Mouse (Mus musculus) midbrain, embryonic 16.5 days (tissue): ENCODE measurements around the gene Sox8. TPM values are rescaled to one million over a fixed set of nuclear protein-coding genes. Genes with fewer than 3 reads are reported as not detected.
A peak's percentile ranks its signal among the peaks of the same experiment; 100 is the strongest.

ENCODE experiments used
- ATAC-seq: fragments of 200-750 bp; cut with Nextera tagmentation; 2 replicates; pipeline ENCODE4 v1.8.0; 2017; ENCODE audit warnings: moderate TSS enrichment
- H3K27ac ChIP-seq: fragments of 300-500 bp; sonication (generic); 2 replicates; pipeline ENCODE4 v1.5.1; 2014; ENCODE audit warnings: mild to moderate bottlenecking, low read length, mixed read lengths
- H3K27me3 ChIP-seq: fragments of 300-500 bp; sonication (generic); 2 replicates; pipeline ENCODE4 v1.6.1; 2014; ENCODE audit warnings: low read depth, low read length, mixed read lengths; ENCODE audit not compliant: control insufficient read depth, insufficient read depth
- H3K36me3 ChIP-seq: fragments of 300-500 bp; sonication (generic); 2 replicates; pipeline ENCODE4 v1.6.1; 2014; ENCODE audit warnings: mild to moderate bottlenecking, low read length, moderate library complexity, mixed read lengths; ENCODE audit not compliant: control insufficient read depth, insufficient read depth
- H3K4me1 ChIP-seq: fragments of 300-500 bp; sonication (generic); 2 replicates; pipeline ENCODE4 v1.6.1; 2014; ENCODE audit warnings: mild to moderate bottlenecking, low read length, mixed read lengths; ENCODE audit not compliant: control insufficient read depth, insufficient read depth
- H3K4me2 ChIP-seq: fragments of 300-500 bp; sonication (generic); 2 replicates; pipeline ENCODE4 v1.6.1; 2014; ENCODE audit warnings: mild to moderate bottlenecking, low read length, mixed read lengths
- H3K4me3 ChIP-seq: fragments of 300-500 bp; sonication (generic); 2 replicates; pipeline ENCODE4 v1.5.1; 2014; ENCODE audit warnings: low read depth, mild to moderate bottlenecking, low read length, moderate library complexity, mixed read lengths
- H3K9ac ChIP-seq: fragments of 300-500 bp; sonication (generic); 2 replicates; pipeline ENCODE4 v1.6.1; 2014; ENCODE audit warnings: low read depth, low read length, mixed read lengths
- H3K9me3 ChIP-seq: fragments of 300-500 bp; sonication (generic); replicated peaks from 2 replicates; pipeline ENCODE4 v1.6.1; 2014; ENCODE audit warnings: mild to moderate bottlenecking, low read length, mixed read lengths; ENCODE audit not compliant: control insufficient read depth, poor library complexity, severe bottlenecking
- WGBS: fragments of 180-500 bp; shearing (Covaris S2); extraction: QIAGEN DNeasy Blood & Tissue Kit; methylation state at CpG from one replicate; pipeline ENCODE4 v1.1.7; 2014; 5-methylcytosine and 5-hydroxymethylcytosine counted together
- polyA plus RNA-seq: library from polyadenylated mRNA; unstranded; fragments of >200 nt; fragmentation: Nextera tagmentation; extraction: Ambion mirVana; gene quantifications from 2 replicates; pipeline ENCODE4 v1.2.1, GENCODE M21; 2015

The Sox8 gene
- polyA plus RNA-seq, 1 experiment from 2014 or later, result 16.2 TPM

DNA sequence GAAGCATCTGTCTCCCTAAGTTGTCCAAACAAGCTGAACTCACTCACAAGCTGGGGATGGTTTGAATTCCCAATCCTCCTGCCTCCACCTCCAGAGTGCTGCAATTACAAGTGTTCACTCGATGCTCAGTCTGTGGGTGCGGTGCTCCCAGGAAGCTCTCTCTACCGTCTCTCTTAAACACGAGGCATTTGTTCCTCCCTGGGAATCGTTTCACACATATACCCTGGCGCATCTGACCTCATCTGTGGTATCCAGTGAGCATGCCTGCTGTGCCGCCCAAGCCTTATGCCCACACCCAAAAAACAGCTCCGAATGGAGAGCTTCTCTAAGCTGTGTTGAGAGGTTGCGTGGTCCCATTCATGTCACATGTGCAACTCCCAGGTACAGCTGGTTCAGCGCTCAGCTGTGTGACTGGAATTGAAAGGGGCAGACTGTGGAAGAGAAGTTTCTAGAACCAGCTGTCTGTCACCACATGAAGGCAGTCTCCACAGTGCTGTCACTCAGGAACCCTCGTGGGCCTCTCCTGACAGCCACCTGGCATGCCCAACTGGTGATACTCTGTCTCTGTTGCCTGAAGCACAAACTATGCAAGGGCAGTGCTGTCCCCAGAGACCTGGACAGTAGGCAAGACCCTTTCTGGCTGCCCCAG, 37.8 kb upstream of the Sox8 start:
- Histone ChIP-seq H3K27ac (peak overlapping the region; percentile 19; the same call in 1 of the 2 replicates), H3K4me3 (no peak overlapping the region), H3K36me3 (no peaks in the 10 kb centered on the region), H3K4me1 (peaks cover 12% of the 10 kb centered on the region; the same call in 1 of the 2 replicates), H3K9ac (no peak overlapping the region), H3K4me2 (no peak overlapping the region), H3K27me3 (no peaks in the 10 kb centered on the region), H3K9me3 (no peaks in the 10 kb centered on the region)
- WGBS, result 88% methylated on average over 11 of the region's 11 CpGs
- ATAC-seq, result no peak

GRCm38 (mm10) chr17:25604234-25604633, 33.7 kb upstream of the Sox8 start:
- 69% methylated on average over 5 of the region's 5 CpGs for WGBS
- H3K27me3 ChIP-seq, result no peaks in the 10 kb centered on the region
- H3K4me3 ChIP-seq, result no peak overlapping the region
- H3K9ac ChIP-seq, result no peak overlapping the region
- no peaks in the 10 kb centered on the region for H3K36me3 ChIP-seq
- H3K4me1 ChIP-seq, result peaks cover 3% of the 10 kb centered on the region; the same call in 1 of the 2 replicates
- no peak overlapping the region for H3K27ac ChIP-seq
- ATAC-seq, result no peak
- no peaks in the 10 kb centered on the region for H3K9me3 ChIP-seq
- H3K4me2 ChIP-seq, result no peak overlapping the region

DNA sequence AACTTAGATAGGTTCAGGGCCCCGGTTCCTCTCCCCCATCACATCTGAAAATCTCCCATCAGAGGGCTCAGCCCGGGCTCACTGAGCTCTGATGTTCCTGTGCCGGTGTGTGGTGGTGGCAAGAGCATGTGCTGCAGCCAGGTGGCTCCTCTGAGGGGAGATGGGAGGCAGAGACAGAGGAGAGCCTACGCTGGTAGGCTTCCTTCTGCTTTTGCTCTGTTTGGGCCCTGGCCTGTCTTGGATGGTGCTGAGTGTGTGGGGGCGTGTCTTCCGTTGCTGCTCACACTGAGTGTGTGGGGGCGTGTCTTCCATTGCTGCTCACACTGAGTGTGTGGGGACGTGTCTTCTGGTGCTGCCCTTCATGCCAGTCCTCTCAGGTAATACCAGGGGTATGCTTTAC, 31.9 kb upstream of the Sox8 start:
- H3K27me3 ChIP-seq, result no peaks in the 10 kb centered on the region
- no peaks in the 10 kb centered on the region for H3K9me3 ChIP-seq
- H3K4me2 ChIP-seq, result no peak overlapping the region
- no peak for ATAC-seq
- no peak overlapping the region for H3K9ac ChIP-seq
- H3K36me3 ChIP-seq, result no peaks in the 10 kb centered on the region
- H3K4me1 ChIP-seq, result no peaks in the 10 kb centered on the region
- no peak overlapping the region for H3K4me3 ChIP-seq
- WGBS, result 83% methylated on average over 8 of the region's 8 CpGs
- H3K27ac ChIP-seq, result no peak overlapping the region

- H3K4me3 ChIP-seq, result no peak overlapping the region
- no peaks in the 10 kb centered on the region; the same call in 1 of the 2 replicates for H3K36me3 ChIP-seq
- H3K27ac ChIP-seq, result no peak overlapping the region
- H3K9me3 ChIP-seq, result no peaks in the 10 kb centered on the region
- H3K9ac ChIP-seq, result no peak overlapping the region
- ATAC-seq, result no peak
- no peaks in the 10 kb centered on the region for H3K4me1 ChIP-seq
- H3K27me3 ChIP-seq, result no peaks in the 10 kb centered on the region
- no peak overlapping the region for H3K4me2 ChIP-seq
- WGBS, result 71% methylated on average over 3 of the region's 3 CpGs
Measured at GRCm38 (mm10) chr17:25597537-25597936, 27.1 kb upstream of the Sox8 start.

GRCm38 (mm10) chr17:25595495-25595894, 25.0 kb upstream of the Sox8 start:
- no peaks in the 10 kb centered on the region for H3K4me1 ChIP-seq
- H3K4me2 ChIP-seq, result no peak overlapping the region
- 83% methylated on average over 5 of the region's 5 CpGs for WGBS
- no peak for ATAC-seq
- no peak overlapping the region for H3K9ac ChIP-seq
- H3K36me3 ChIP-seq, result peaks cover 2% of the 10 kb centered on the region
- no peaks in the 10 kb centered on the region for H3K9me3 ChIP-seq
- no peaks in the 10 kb centered on the region for H3K27me3 ChIP-seq
- H3K4me3 ChIP-seq, result no peak overlapping the region
- no peak overlapping the region for H3K27ac ChIP-seq

- Histone ChIP-seq H3K36me3 (peaks cover 2% of the 10 kb centered on the region), H3K27me3 (no peaks in the 10 kb centered on the region), H3K4me1 (no peaks in the 10 kb centered on the region), H3K4me2 (no peak overlapping the region), H3K27ac (no peak overlapping the region), H3K4me3 (no peak overlapping the region), H3K9me3 (no peaks in the 10 kb centered on the region), H3K9ac (no peak overlapping the region)
- ATAC-seq, result no peak
- 73% methylated on average over 22 of the region's 22 CpGs for WGBS
Measured at GRCm38 (mm10) chr17:25593411-25594261, 23.1 kb upstream of the Sox8 start.

DNA sequence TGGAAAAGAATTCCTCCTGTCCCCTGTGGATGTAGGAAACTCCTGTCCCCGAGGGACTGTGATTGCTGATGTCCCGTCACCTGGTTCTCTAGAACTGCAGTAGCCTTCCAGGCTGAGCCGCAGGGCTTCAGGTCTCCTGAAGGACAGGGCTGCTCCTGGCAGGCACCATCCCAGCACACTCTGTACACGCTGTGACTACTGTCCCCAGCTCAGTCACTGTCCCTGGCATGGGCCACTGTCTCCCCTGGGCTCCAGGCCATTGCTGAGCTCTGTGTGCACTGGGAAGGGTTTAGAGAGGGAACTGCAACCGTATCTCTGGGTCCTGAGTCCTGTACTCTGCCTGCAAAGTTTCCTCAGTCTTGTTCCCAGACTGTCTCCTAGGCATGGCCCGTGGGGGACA, 21.9 kb upstream of the Sox8 start:
- H3K9me3 ChIP-seq, result no peaks in the 10 kb centered on the region
- no peak overlapping the region for H3K4me2 ChIP-seq
- H3K4me3 ChIP-seq, result no peak overlapping the region
- WGBS, result 91% methylated on average over 6 of the region's 6 CpGs
- no peak overlapping the region for H3K27ac ChIP-seq
- no peaks in the 10 kb centered on the region for H3K27me3 ChIP-seq
- no peak overlapping the region for H3K9ac ChIP-seq
- H3K4me1 ChIP-seq, result no peaks in the 10 kb centered on the region
- no peak for ATAC-seq
- peaks cover 2% of the 10 kb centered on the region for H3K36me3 ChIP-seq

DNA sequence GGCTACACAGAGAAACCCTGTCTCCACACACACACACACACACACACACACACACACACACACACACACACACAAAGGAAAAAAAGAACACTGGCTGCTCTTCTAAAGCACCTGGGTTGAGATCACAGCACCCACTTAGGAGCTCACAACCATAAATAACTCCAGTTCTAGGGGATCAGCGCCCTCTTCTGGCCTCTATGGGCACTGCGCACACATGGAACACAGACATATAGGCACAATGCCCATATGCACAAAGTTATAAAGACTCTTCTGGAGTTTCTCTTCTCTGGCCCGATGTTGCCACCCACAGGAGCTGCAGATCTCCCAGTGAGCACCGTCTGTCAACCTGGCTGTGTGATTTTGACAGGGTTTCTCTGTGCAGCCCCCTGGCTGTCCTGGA, 20.5 kb upstream of the Sox8 start:
- H3K27ac ChIP-seq, result no peak overlapping the region
- no peak for ATAC-seq
- H3K27me3 ChIP-seq, result no peaks in the 10 kb centered on the region
- no peak overlapping the region for H3K4me3 ChIP-seq
- H3K4me1 ChIP-seq, result no peaks in the 10 kb centered on the region
- H3K4me2 ChIP-seq, result no peak overlapping the region
- H3K9me3 ChIP-seq, result no peaks in the 10 kb centered on the region
- no peak overlapping the region for H3K9ac ChIP-seq
- 87% methylated on average over 4 of the region's 4 CpGs for WGBS
- peaks cover 2% of the 10 kb centered on the region for H3K36me3 ChIP-seq

GRCm38 (mm10) chr17:25590068-25590467, 19.6 kb upstream of the Sox8 start:
- H3K36me3 ChIP-seq, result peaks cover 2% of the 10 kb centered on the region
- ATAC-seq, result no peak
- no peak overlapping the region for H3K9ac ChIP-seq
- H3K27me3 ChIP-seq, result no peaks in the 10 kb centered on the region
- no peak overlapping the region for H3K4me2 ChIP-seq
- no peaks in the 10 kb centered on the region for H3K9me3 ChIP-seq
- WGBS, result 95% methylated on average over 6 of the region's 6 CpGs
- H3K27ac ChIP-seq, result no peak overlapping the region
- no peak overlapping the region for H3K4me3 ChIP-seq
- H3K4me1 ChIP-seq, result no peaks in the 10 kb centered on the region
